Mouse (Mus musculus) cortical plate, adult 2 months (tissue): ENCODE data around the gene 1110008L16Rik. TPM values are rescaled to one million over a fixed set of nuclear protein-coding genes. Genes with fewer than 3 reads are reported as not detected.

Experiments
- H3K27ac ChIP-seq: fragments of 200-500 bp; 2 replicates; pipeline ENCODE4 v1.5.1; 2012; ENCODE audit warnings: low read length, control low read depth, inconsistent platforms; ENCODE audit not compliant: insufficient read depth
- H3K4me1 ChIP-seq: fragments of 200-500 bp; 2 replicates; pipeline ENCODE4 v1.6.1; 2011; ENCODE audit warnings: low read length; ENCODE audit not compliant: control insufficient read depth, insufficient read depth
- H3K4me3 ChIP-seq: fragments of 200-500 bp; 2 replicates; pipeline ENCODE4 v1.5.1; 2011; ENCODE audit warnings: mild to moderate bottlenecking, low read length, control low read depth; ENCODE audit not compliant: insufficient read depth
- CTCF ChIP-seq: fragments of 200-500 bp; IDR thresholded peaks from 2 replicates; pipeline ENCODE4 v1.5.1; 2011; ENCODE audit warnings: mild to moderate bottlenecking, control low read depth, low read length; ENCODE audit not compliant: insufficient read depth; ENCODE audit errors: extremely low read depth
- POLR2A ChIP-seq: fragments of 200-500 bp; IDR thresholded peaks from 2 replicates; pipeline ENCODE4 v1.6.1; 2011; ENCODE audit warnings: mild to moderate bottlenecking, low read length, control low read depth; ENCODE audit not compliant: insufficient read depth; ENCODE audit errors: extremely low read depth
- polyA plus RNA-seq: library from polyadenylated mRNA; depleted of rRNA; stranded (reverse); fragments of >200 nt; gene quantifications from 2 replicates; pipeline ENCODE4 v1.2.3, GENCODE M21; 2012

The 1110008L16Rik gene
- polyA plus RNA-seq, 1 experiment = 7.0 TPM

DNA sequence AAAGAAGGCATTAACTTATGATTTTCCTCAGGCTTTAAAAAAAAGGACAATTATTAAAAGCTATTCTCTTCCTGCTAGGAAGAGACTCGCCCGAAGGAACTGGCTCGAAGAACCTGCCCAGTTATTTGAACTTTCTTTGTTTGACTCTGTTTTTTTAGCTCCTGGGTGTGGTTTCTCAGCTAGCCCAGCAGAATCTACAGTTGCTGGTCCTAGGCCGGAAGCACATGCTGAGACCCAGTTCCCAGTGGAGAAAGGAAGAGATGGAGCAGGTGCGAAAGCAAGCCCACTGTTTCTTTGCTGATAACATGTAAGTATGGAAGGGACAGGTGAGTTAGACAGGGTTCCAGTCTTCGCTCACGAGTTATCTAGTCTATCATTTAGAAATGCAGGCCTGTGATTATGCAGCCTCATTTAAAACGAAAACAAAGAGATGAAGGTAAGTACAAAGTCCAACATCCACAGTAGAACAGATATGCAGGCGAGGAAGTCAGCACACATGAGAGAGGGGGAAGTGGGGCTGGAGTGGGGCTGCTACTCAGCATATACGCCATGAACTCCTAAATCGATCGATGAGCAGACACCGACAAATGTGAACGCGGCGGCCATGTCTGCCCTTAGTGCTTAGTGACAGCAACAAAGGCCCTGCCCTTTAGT, 77.7 kb downstream of the 1110008L16Rik start:
- no peak overlapping the region for H3K27ac ChIP-seq
- H3K4me1 ChIP-seq = no peaks in the 10 kb centered on the region
- TF ChIP-seq CTCF (no peak), POLR2A (no peak)
- no peak overlapping the region for H3K4me3 ChIP-seq

DNA sequence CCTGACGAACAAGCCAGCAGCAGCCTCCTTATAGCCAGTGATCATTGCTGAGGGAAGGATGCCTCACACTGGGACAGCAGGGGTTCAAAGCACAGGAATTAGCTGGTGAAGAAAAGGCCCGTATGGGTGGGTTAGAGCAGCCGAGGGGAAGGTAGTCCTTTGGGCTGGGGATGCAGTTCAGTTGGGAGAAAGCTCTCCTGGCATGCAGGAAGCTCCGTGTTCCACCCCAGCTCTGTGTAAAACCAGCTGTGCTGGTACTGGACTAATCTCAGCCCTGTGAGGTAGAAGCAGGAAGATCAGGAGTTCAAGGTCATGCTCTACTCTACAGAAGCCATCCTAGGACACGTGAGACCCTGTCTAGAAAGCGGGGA, 78.2 kb downstream of the 1110008L16Rik start:
- H3K4me3 ChIP-seq = no peak overlapping the region
- H3K27ac ChIP-seq = no peak overlapping the region
- TF ChIP-seq CTCF (no peak), POLR2A (no peak)
- no peaks in the 10 kb centered on the region for H3K4me1 ChIP-seq

- H3K4me3 ChIP-seq = no peak within 1 kb of the TSS
- H3K4me1 ChIP-seq = no peaks in the 10 kb centered on the region
- TF ChIP-seq POLR2A = no peak
- no peak for TF ChIP-seq CTCF
- no peak within 1 kb of the TSS for H3K27ac ChIP-seq
These were observed 84.8 kb downstream of the 1110008L16Rik start, which contains the start of gene Psma6 for GRCm38 (mm10) chr12:55384023-55384749. Psma6 (plus strand) TSS chr12:55384222.

DNA sequence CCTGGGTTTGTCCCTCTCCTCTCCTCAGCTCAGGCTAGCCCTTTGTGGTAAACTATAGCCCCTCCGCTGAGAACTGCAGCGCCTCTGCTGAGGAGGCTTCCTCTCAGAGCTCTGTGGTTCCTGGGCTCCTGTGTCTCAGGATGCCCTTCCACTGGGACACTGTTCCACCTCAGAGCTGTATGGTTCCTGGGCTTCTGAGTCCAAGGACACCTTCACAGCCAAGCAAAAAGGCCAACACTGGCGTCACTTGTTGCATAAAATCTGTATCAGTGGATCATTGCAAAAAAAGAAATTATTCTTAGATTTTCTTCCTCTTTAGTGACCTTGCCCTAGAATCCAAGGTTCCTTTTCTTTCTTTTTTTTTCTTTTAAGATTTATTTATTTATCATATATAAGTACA, 85.4 kb downstream of the 1110008L16Rik start:
- no peak overlapping the region for H3K4me3 ChIP-seq
- TF ChIP-seq CTCF (no peak), POLR2A (no peak)
- H3K27ac ChIP-seq = no peak overlapping the region
- H3K4me1 ChIP-seq = no peaks in the 10 kb centered on the region

DNA sequence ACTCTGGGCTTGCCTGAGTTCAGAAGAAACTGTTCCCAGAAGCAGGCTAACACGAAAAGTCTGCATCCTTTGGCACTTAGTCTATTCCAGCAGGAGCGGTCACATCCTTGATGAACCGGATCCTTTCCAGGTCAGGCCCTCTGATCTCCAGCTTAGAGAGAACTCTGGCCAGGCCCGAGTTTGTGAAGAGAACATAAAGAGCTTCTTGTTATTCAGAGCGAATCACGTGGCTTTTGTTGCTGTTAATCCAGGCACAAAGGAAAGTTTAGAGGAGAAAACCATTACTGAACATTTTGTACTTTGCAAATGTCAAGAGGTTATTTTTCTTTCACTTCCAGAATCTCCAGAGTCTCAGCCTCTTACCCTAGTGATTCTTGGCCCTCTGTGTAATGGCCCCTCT, 86.6 kb downstream of the 1110008L16Rik start:
- Histone ChIP-seq H3K4me1 (no peaks in the 10 kb centered on the region), H3K4me3 (no peak overlapping the region), H3K27ac (peak overlapping the region; percentile 56)
- TF ChIP-seq CTCF (no peak), POLR2A (no peak)

GRCm38 (mm10) chr12:55386456-55386855, 87.1 kb downstream of the 1110008L16Rik start:
- Histone ChIP-seq H3K4me3 (no peak overlapping the region), H3K4me1 (no peaks in the 10 kb centered on the region), H3K27ac (0 out of 2 replicates have a peak overlapping the region, but pooled peaks have one; percentile 30)
- no peak for TF ChIP-seq CTCF
- TF ChIP-seq POLR2A = no peak

- H3K4me1 ChIP-seq = no peaks in the 10 kb centered on the region
- no peak for TF ChIP-seq POLR2A
- no peak for TF ChIP-seq CTCF
- H3K27ac ChIP-seq = no peak overlapping the region
- H3K4me3 ChIP-seq = no peak overlapping the region
These were observed 87.9 kb downstream of the 1110008L16Rik start for GRCm38 (mm10) chr12:55387083-55387787.

- Histone ChIP-seq H3K27ac (no peak overlapping the region), H3K4me1 (no peaks in the 10 kb centered on the region), H3K4me3 (no peak overlapping the region)
- TF ChIP-seq CTCF (no peak), POLR2A (no peak)
These were observed 88.5 kb downstream of the 1110008L16Rik start for GRCm38 (mm10) chr12:55387788-55388465.

DNA sequence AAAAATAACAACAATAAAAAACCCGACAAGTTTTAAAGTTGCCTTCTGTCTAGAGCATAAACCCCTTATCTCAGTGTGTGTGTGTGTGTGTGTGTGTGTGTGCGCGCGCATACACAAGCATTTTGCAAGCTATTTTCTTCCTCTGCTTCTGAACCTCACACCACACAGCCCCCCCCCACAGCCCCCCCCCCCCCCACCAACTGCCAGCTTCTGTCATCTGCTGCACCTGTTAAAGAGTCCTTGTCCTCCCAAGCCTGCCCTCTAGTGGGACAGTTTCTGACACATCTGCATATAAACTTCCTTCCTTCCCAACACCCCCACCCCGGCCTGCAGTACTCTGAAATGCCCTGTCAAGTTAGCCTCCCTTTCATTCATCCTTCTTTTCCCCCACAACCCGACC, 89.1 kb downstream of the 1110008L16Rik start:
- no peak overlapping the region for H3K27ac ChIP-seq
- no peaks in the 10 kb centered on the region for H3K4me1 ChIP-seq
- H3K4me3 ChIP-seq = no peak overlapping the region
- TF ChIP-seq POLR2A (no peak), CTCF (no peak)
